Mouse (Mus musculus) ZHBTc4 (cell line): ENCODE measurements around the gene Gm21992.
"Not testable (repeated sequence)": the region's sequence is repeated elsewhere in the genome, so short reads cannot be mapped to it uniquely, and the experiment has no call there.

Source experiments
- DNase-seq: peaks from one replicate; pipeline ENCODE4 v3.0.0-alpha.2; 2011; ENCODE audit warnings: low read depth, low spot score

The Gm21992 gene

GRCm38 (mm10) chr19:4813015-4813414 lies 1.6 kb upstream of the Gm21992 start:
- peak; percentile 90 for DNase-seq

GRCm38 (mm10) chr19:4812334-4812949 lies 1.0 kb upstream of the Gm21992 start:
- DNase-seq = not testable (repeated sequence)

GRCm38 (mm10) chr19:4811909-4812242 lies 464 bp upstream of the Gm21992 start:
- DNase-seq = no peak

GRCm38 (mm10) chr19:4810746-4811062 lies 708 bp downstream of the Gm21992 start:
- DNase-seq = no peak

GRCm38 (mm10) chr19:4810309-4810708 lies 1.1 kb downstream of the Gm21992 start:
- peak; percentile 97 for DNase-seq

GRCm38 (mm10) chr19:4803283-4803682 lies 8.1 kb downstream of the Gm21992 start:
- peak; percentile 71 for DNase-seq

GRCm38 (mm10) chr19:4802691-4803091 lies 8.7 kb downstream of the Gm21992 start:
- DNase-seq = no peak

GRCm38 (mm10) chr19:4799083-4799482 lies 12.3 kb downstream of the Gm21992 start:
- peak; percentile 57 for DNase-seq

GRCm38 (mm10) chr19:4797846-4798245 lies 13.6 kb downstream of the Gm21992 start:
- DNase-seq = no peak

- DNase-seq = no peak
Observed at GRCm38 (mm10) chr19:4795929-4796328, 15.5 kb downstream of the Gm21992 start.

- DNase-seq = peak; percentile 99
Observed at GRCm38 (mm10) chr19:4793831-4794422, 17.5 kb downstream of the Gm21992 start, which contains the start of gene Rbm4. Rbm4 (minus strand) TSS chr19:4793901.

- peak; percentile 54 for DNase-seq
Observed at GRCm38 (mm10) chr19:4793281-4793830, 18.1 kb downstream of the Gm21992 start.

GRCm38 (mm10) chr19:4786313-4786712 lies 25.1 kb downstream of the Gm21992 start:
- no peak for DNase-seq

GRCm38 (mm10) chr19:4785206-4785605 lies 26.2 kb downstream of the Gm21992 start:
- peak; percentile 51 for DNase-seq

- no peak for DNase-seq
Observed at GRCm38 (mm10) chr19:4782891-4783290, 28.5 kb downstream of the Gm21992 start.

GRCm38 (mm10) chr19:4772785-4773184 lies 38.6 kb downstream of the Gm21992 start:
- DNase-seq = no peak

GRCm38 (mm10) chr19:4767507-4768148 lies 43.8 kb downstream of the Gm21992 start:
- DNase-seq = no peak

- DNase-seq = peak; percentile 43
Observed at GRCm38 (mm10) chr19:4762876-4763275, 48.5 kb downstream of the Gm21992 start.

GRCm38 (mm10) chr19:4760544-4760943 lies 50.9 kb downstream of the Gm21992 start:
- not testable (repeated sequence) for DNase-seq

GRCm38 (mm10) chr19:4756921-4757320 lies 54.5 kb downstream of the Gm21992 start:
- no peak for DNase-seq

- peak; percentile 99 for DNase-seq
Observed at GRCm38 (mm10) chr19:4756193-4756911, 55.1 kb downstream of the Gm21992 start, which contains the start of gene Rbm4b. Rbm4b (plus strand) TSS chr19:4756497.

- peak; percentile 94 for DNase-seq
Observed at GRCm38 (mm10) chr19:4755565-4756192, 55.7 kb downstream of the Gm21992 start.
